Mouse (Mus musculus): ENCODE measurements around the gene Ints1.

GRCm38 (mm10) chr5:139726186-139726585 is 49.3 kb downstream of the Ints1 start:
- TF ChIP-seq CTCF (IDR thresholded peaks at IDR 0.05; ENCODE audit: control insufficient read depth, insufficient read depth, insufficient read length), result no peak
- no peak for TF ChIP-seq USF1 (IDR thresholded peaks at IDR 0.05; ENCODE audit: low read depth)
- no peak for TF ChIP-seq MYOG (IDR thresholded peaks at IDR 0.05; ENCODE audit: control insufficient read depth, extremely low read depth, insufficient read length)
- no peak for TF ChIP-seq MYOD1 (IDR thresholded peaks at IDR 0.05; ENCODE audit: control insufficient read depth, insufficient read length, low read depth)

All from C2C12 (cell line).